Mouse (Mus musculus) embryonic fibroblast, embryonic 13.5 days (primary cell): ENCODE results near the gene Amn1.

Experiments used
- CTCF ChIP-seq: IDR thresholded peaks from 2 replicates; pipeline ENCODE4 v1.5.1; 2011; ENCODE audit warnings: mild to moderate bottlenecking, control low read depth, low read length, moderate library complexity, borderline replicate concordance; ENCODE audit not compliant: insufficient read depth
- POLR2A ChIP-seq: IDR thresholded peaks from 2 replicates; pipeline ENCODE4 v1.6.1; 2011; ENCODE audit warnings: low read depth, mild to moderate bottlenecking, control low read depth, low read length, moderate library complexity

GRCm38 (mm10) chr6:149197116-149197515 is 8.6 kb upstream of the Amn1 start:
- TF ChIP-seq CTCF (no peak), POLR2A (no peak)
